Mouse (Mus musculus): Measurements from ENCODE around the gene Nos1.

- TF ChIP-seq GATA1 (IDR thresholded peaks at IDR 0.05; ENCODE audit: borderline replicate concordance, low read length) (no peak), FLI1 (IDR thresholded peaks at IDR 0.05; ENCODE audit: low read length) (no peak)
These were observed 122.7 kb downstream of the Nos1 start for GRCm38 (mm10) chr5:117903534-117903933.

All from megakaryocyte, embryonic 14.5 days (primary cell).